In genomic region chr13:119409330-119409707, GRCm38 (mm10) we compare ENCODE assay signal across 8 mouse cellular contexts. TPM values are rescaled to one million over a fixed set of nuclear protein-coding genes. Genes with fewer than 3 reads are reported as not detected.
DNase-seq lines count a peak whose midpoint lies in the region; ATAC-seq and TF ChIP-seq lines count a peak whose summit lies in the region.

No protein-coding gene starts in this region.

- no peaks in the 10 kb centered on the region for H3K9me3 ChIP-seq in embryonic facial prominence, embryonic 11.5 days (replicated peaks; ENCODE audit: control insufficient read depth, low read length)
- no peaks in the 10 kb centered on the region for H3K9me3 ChIP-seq in heart, embryonic 10.5 days
- no peaks in the 10 kb centered on the region for H3K9me3 ChIP-seq in kidney, embryonic 15.5 days (replicated peaks)

- peak overlapping the region; percentile 83 for H3K9ac ChIP-seq in embryonic facial prominence, embryonic 11.5 days (replicated peaks; ENCODE audit: low read length)
- peak overlapping the region; percentile 77 for H3K9ac ChIP-seq in kidney, embryonic 15.5 days

- peaks cover 2% of the 10 kb centered on the region; the same call in 1 of the 2 replicates for H3K4me1 ChIP-seq in embryonic facial prominence, embryonic 11.5 days (ENCODE audit: control insufficient read depth, insufficient read depth, low read length)
- peaks cover 20% of the 10 kb centered on the region; the same call in 1 of the 2 replicates for H3K4me1 ChIP-seq in heart, embryonic 10.5 days
- H3K4me1 ChIP-seq in kidney, embryonic 15.5 days = peaks cover 26% of the 10 kb centered on the region
- H3K4me1 ChIP-seq in small intestine, adult 2 months (ENCODE audit: control insufficient read depth, insufficient read depth, insufficient read length, low read length) = peaks cover 10% of the 10 kb centered on the region

- H3K27ac ChIP-seq in embryonic facial prominence, embryonic 11.5 days (replicated peaks; ENCODE audit: low read depth, low read length) = peak overlapping the region; percentile 95
- H3K27ac ChIP-seq in heart, embryonic 10.5 days = peak overlapping the region; percentile 94
- peak overlapping the region; percentile 96 for H3K27ac ChIP-seq in kidney, embryonic 15.5 days
- peak overlapping the region; percentile 73 for H3K27ac ChIP-seq in small intestine, adult 2 months (ENCODE audit: insufficient read depth, low read depth, low read length)

- DNase-seq in adipocyte (ENCODE audit: low spot score) (peak; percentile 87), MN1 (ENCODE audit: low spot score) (no peak)
- peak; percentile 92 for DNase-seq in embryonic facial prominence, embryonic 11.5 days (ENCODE audit: low spot score)
- peak; percentile 92 for DNase-seq in heart, embryonic 10.5 days (ENCODE audit: low spot score)
- DNase-seq in lung, postnatal 14 days = peak; percentile 78

- no peaks in the 10 kb centered on the region; the same call in 1 of the 2 replicates for H3K36me3 ChIP-seq in embryonic facial prominence, embryonic 11.5 days (replicated peaks; ENCODE audit: control insufficient read depth, insufficient read depth, low read depth, low read length)
- H3K36me3 ChIP-seq in heart, embryonic 10.5 days = peaks cover 3% of the 10 kb centered on the region; the same call in 1 of the 2 replicates
- peaks cover 3% of the 10 kb centered on the region for H3K36me3 ChIP-seq in kidney, embryonic 15.5 days
- H3K36me3 ChIP-seq in small intestine, adult 2 months (ENCODE audit: control insufficient read depth, insufficient read depth, low read length) = peaks cover 1% of the 10 kb centered on the region; the same call in 1 of the 2 replicates

- peak; percentile 12 for ATAC-seq in CD4-positive, CD25-positive, alpha-beta regulatory T cell, adult 4 months
- ATAC-seq in embryonic facial prominence, embryonic 11.5 days (replicated peaks; ENCODE audit: insufficient number of reproducible peaks, low FRiP score, low TSS enrichment, low read depth) = peak; percentile 37
- ATAC-seq in kidney, embryonic 15.5 days (replicated peaks; ENCODE audit: low FRiP score) = peak; percentile 80

- H3K4me3 ChIP-seq in embryonic facial prominence, embryonic 11.5 days (ENCODE audit: low read depth, low read length) = peak overlapping the region; percentile 86
- H3K4me3 ChIP-seq in heart, embryonic 10.5 days = peak overlapping the region; percentile 72
- H3K4me3 ChIP-seq in kidney, embryonic 15.5 days (replicated peaks) = peak overlapping the region; percentile 94
- peak overlapping the region; percentile 94 for H3K4me3 ChIP-seq in small intestine, adult 2 months (ENCODE audit: low read depth, low read length)

- no peak for TF ChIP-seq POLR2A in small intestine, adult 2 months (IDR thresholded peaks at IDR 0.05; ENCODE audit: low read depth, low read length)

- no peak; the same call in 1 of the 2 replicates for TF ChIP-seq CTCF in small intestine, adult 2 months (IDR thresholded peaks at IDR 0.05; ENCODE audit: extremely low read depth, insufficient read length, insufficient replicate concordance, low read depth, low read length)

- no peaks in the 10 kb centered on the region for H3K27me3 ChIP-seq in embryonic facial prominence, embryonic 11.5 days (ENCODE audit: control insufficient read depth, insufficient read depth, low read length)
- H3K27me3 ChIP-seq in heart, embryonic 10.5 days (ENCODE audit: insufficient read depth, poor library complexity, severe bottlenecking) = no peaks in the 10 kb centered on the region
- no peaks in the 10 kb centered on the region for H3K27me3 ChIP-seq in kidney, embryonic 15.5 days
- no peaks in the 10 kb centered on the region for H3K27me3 ChIP-seq in small intestine, adult 2 months (ENCODE audit: control insufficient read depth, insufficient read depth, low read length)

- 0% methylated on average over 13 of the region's 13 CpGs for WGBS in embryonic facial prominence, embryonic 11.5 days
- under 1% methylated on average over 13 of the region's 13 CpGs for WGBS in heart, embryonic 10.5 days
- under 1% methylated on average over 13 of the region's 13 CpGs for WGBS in kidney, embryonic 15.5 days
- WGBS in small intestine, adult 2 months = under 1% methylated on average over 13 of the region's 13 CpGs

- H3K4me2 ChIP-seq in embryonic facial prominence, embryonic 11.5 days (ENCODE audit: low read depth, low read length) = peak overlapping the region; percentile 67
- peak overlapping the region; percentile 78 for H3K4me2 ChIP-seq in kidney, embryonic 15.5 days

RNA-seq across cellular contexts. Expression of gene Paip1, which starts 19.1 kb away (rescaled TPM):
- polyA plus RNA-seq in CD4-positive, CD25-positive, alpha-beta regulatory T cell, adult 4 months (2017; shearing (Covaris generic)) = 10 to 100 TPM; 63.6 to 70.7 TPM
- polyA plus RNA-seq in embryonic facial prominence, embryonic 11.5 days (2014; fragmentation: Nextera tagmentation; extraction: Ambion mirVana) = 112 and 126 TPM in 2 replicates
- 29.8 and 37.5 TPM in 2 replicates for polyA plus RNA-seq in heart, embryonic 10.5 days (2016; fragmentation: Nextera tagmentation; extraction: Ambion mirVana)
- 86.6 and 96.4 TPM in 2 replicates for polyA plus RNA-seq in kidney, embryonic 15.5 days (2015; fragmentation: Nextera tagmentation; extraction: Ambion mirVana)
- polyA plus RNA-seq in small intestine, adult 2 months (2012; rRNA removed) = 5.9 and 10.7 TPM in 2 replicates

RNA-seq across cellular contexts. Expression of gene 4833420G17Rik, which starts 53.2 kb away (rescaled TPM):
- 100 to 1,000 TPM; 115 to 139 TPM for polyA plus RNA-seq in CD4-positive, CD25-positive, alpha-beta regulatory T cell, adult 4 months (2017; shearing (Covaris generic))
- polyA plus RNA-seq in embryonic facial prominence, embryonic 11.5 days (2014; fragmentation: Nextera tagmentation; extraction: Ambion mirVana) = 83.8 and 84.5 TPM in 2 replicates
- 38.8 and 40.7 TPM in 2 replicates for polyA plus RNA-seq in heart, embryonic 10.5 days (2016; fragmentation: Nextera tagmentation; extraction: Ambion mirVana)
- polyA plus RNA-seq in kidney, embryonic 15.5 days (2015; fragmentation: Nextera tagmentation; extraction: Ambion mirVana) = 65.5 and 68.0 TPM in 2 replicates
- 3.2 and 8.6 TPM in 2 replicates for polyA plus RNA-seq in small intestine, adult 2 months (2012; rRNA removed)

Comparison
In these comparisons a context has a peak if more than half of its experiments do, and no peak if none do; other contexts are left out.
1. ATAC-seq: peak in every context shown above with its lines; median percentile 80 in kidney, embryonic 15.5 days; 37 in embryonic facial prominence, embryonic 11.5 days; 12 in CD4-positive, CD25-positive, alpha-beta regulatory T cell, adult 4 months.